Mouse (Mus musculus) cerebellum, postnatal 25 days (tissue): ENCODE measurements around the gene Tnrc6c.

Experiments used
- DNase-seq, 2 experiments: peaks; one replicate each; pipeline ENCODE4 v3.0.0; 2021; ENCODE audit warnings: mixed read lengths in 2 of 2

The Tnrc6c gene

GRCm38 (mm10) chr11:117653491-117654351 is at the start of gene Tnrc6c:
TSS of gene Tnrc6c (plus strand) at chr11:117654289.
- peak in 1 of 2 experiments; percentile 92 for DNase-seq

DNA sequence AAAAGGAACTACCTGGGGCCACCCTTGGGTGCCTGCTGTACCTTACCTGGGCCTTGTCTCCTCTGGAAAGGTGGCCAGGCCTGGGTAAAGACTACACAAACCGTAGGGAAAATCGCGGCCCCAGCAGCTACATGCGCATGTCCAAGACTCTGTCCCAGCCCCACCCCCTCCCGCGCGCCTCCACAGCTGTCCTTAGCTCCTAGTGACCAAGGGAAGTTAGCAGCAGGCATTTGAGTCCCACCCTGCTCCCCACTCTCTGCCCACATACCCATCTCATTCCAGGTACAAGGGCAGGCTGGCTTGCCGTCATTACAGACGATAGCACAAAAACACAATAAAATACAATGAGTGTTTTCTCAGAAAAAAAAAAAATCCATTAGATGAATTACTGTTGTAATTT is 48.0 kb upstream of the Tnrc6c start:
- DNase-seq: no peak

DNA sequence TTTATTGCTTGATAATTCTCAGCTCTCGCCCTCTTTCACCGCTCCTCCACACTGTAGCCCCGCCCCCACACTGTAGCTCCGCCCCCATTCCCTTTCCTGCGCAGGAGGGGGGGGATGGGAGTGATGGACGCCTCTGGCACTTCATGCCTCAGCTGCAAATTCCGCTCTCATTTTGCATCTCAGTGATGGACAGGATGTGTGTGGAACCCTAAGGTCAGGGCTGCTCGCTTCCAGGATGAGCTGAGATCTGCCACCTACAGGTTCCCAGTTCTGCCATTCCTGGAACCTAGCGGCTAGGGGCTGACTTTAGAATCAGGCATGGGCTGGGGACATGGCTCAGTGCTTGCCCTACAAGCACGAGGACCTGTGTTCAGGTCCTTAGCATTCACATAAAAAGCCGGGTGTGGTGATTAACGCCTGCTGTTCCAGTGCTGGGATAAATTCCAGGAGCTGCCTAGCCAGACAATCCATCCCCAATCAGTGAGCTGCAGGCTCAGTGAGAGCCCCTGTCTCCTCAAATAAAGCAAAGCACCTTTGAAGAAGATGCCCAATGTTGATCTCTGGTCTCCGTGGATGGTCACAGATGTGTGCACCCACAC is 47.4 kb upstream of the Tnrc6c start:
- DNase-seq: peak in 1 of 2 experiments; percentile 49

- DNase-seq: no peak
Observed at GRCm38 (mm10) chr11:117608141-117608789, 45.8 kb upstream of the Tnrc6c start.

- DNase-seq: no peak
Observed at GRCm38 (mm10) chr11:117608976-117609375, 45.1 kb upstream of the Tnrc6c start.

GRCm38 (mm10) chr11:117610589-117610988 is 43.5 kb upstream of the Tnrc6c start:
- no peak for DNase-seq

GRCm38 (mm10) chr11:117611068-117611467 is 43.0 kb upstream of the Tnrc6c start:
- DNase-seq: no peak

GRCm38 (mm10) chr11:117611860-117612259 is 42.2 kb upstream of the Tnrc6c start:
- DNase-seq: no peak

- no peak for DNase-seq
Observed at GRCm38 (mm10) chr11:117612885-117613284, 41.2 kb upstream of the Tnrc6c start.

- DNase-seq: no peak
Observed at GRCm38 (mm10) chr11:117617368-117617908, 36.7 kb upstream of the Tnrc6c start.

GRCm38 (mm10) chr11:117618214-117618613 is 35.9 kb upstream of the Tnrc6c start:
- DNase-seq: no peak

GRCm38 (mm10) chr11:117618774-117619173 is 35.3 kb upstream of the Tnrc6c start:
- DNase-seq: peak; percentile 22 to 58

GRCm38 (mm10) chr11:117619581-117619980 is 34.5 kb upstream of the Tnrc6c start:
- DNase-seq: no peak

DNA sequence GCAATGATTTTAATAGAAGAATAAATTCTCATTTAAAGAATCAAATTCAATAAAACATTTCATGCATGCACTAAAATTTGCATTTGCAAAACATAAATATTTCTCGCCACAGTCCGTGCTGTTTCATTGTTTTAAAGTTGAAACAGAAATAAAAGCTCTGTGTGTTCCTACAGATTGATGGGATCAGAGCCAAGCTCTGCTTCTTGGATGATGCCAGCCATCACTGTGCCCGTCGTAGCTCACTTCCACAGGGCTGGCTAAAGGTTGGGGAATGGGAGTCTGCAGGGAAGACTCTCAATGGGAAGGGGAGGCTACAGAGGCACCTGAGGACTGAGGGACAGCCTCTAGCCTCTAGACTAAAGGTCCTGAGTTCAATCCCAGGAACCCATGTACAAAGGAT is 28.9 kb upstream of the Tnrc6c start:
- DNase-seq: peak; percentile 19 to 43

DNA sequence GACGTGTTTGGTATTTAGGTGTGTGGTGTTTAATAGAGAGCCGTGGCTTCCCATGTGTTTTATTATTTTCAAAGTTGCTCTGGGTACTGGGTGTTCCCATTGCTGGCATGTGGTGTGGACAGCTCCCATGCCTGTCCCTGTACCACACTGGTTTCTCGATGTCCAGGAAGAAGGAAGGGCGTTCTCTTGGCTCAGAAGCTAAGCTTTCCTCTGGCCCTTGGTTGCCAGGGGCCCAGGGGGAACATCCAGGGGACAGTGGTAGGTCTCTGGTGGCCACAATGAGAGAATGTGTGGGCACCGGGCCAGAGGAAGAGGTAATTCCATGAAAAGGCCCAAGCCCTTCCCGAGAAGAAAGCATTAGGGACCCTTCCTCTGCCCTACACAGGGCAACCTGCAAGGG is 27.5 kb upstream of the Tnrc6c start:
- DNase-seq: peak; percentile 40 to 59

DNA sequence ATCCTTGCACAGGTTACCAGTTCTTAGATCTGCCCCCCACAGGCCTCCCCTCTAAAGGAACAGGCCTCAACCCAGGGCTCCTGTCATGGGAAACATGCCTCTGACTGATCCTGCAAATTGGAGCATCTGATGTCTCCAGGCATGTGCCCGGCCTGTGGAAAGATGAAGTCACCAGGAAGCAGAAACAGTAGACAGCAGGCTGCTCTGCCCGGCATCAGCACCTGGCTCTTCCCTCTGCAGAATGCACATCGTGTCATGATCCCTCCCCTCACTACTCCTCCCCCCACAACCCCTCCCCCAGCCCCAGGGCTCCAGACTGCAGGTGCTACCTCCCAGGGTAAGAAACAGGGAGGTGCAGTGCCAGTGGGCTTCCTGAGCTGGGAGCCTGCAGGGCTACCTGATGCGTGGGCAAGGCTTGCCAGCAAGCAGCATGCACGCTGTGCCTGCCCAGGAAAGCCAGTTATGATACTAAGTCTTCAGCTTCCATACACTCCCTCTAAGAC is 27.0 kb upstream of the Tnrc6c start:
- peak; percentile 73 to 80 for DNase-seq

GRCm38 (mm10) chr11:117627746-117628311 is 26.3 kb upstream of the Tnrc6c start:
- peak in 1 of 2 experiments; percentile 62 for DNase-seq

DNA sequence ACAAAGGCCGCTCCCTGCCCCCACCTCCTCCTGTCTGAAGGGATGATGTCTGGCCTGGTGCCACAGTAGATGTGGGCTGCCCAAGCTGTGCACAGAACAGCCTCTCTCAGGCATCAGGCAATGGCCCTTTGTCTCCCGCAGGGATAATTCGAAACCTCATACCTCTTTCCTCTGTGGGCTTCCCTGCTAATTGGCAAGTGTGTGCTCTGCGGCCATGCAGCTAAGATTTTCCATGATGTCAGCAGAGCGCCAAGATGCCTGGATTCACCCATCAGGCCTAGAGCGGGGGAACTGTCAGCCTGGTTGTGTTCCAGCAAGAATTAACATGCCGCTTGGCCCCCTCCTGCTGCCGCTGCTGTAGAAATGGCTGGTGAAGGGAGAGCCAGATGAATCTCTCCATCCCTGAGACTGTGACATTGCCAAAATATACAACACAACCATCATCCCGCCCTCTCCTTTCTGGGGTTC is 25.7 kb upstream of the Tnrc6c start:
- DNase-seq: peak; percentile 86 to 90

GRCm38 (mm10) chr11:117629865-117630264 is 24.2 kb upstream of the Tnrc6c start:
- DNase-seq: no peak

GRCm38 (mm10) chr11:117630868-117631565 is 23.1 kb upstream of the Tnrc6c start:
- no peak for DNase-seq

- DNase-seq: no peak
Observed at GRCm38 (mm10) chr11:117633310-117633709, 20.8 kb upstream of the Tnrc6c start.

GRCm38 (mm10) chr11:117638386-117638785 is 15.7 kb upstream of the Tnrc6c start:
- DNase-seq: no peak
